Mouse (Mus musculus) gastrocnemius, postnatal 36 days (tissue): ENCODE results near the gene Lgalsl. TPM values are rescaled to one million over a fixed set of nuclear protein-coding genes. Genes with fewer than 3 reads are reported as not detected.

Experiments
- DNase-seq, 2 experiments: peaks; one replicate each; pipeline ENCODE4 v3.0.0; 2022
- intact Hi-C: fragments of 180-260 bp; cut with DNase I; formaldehyde crosslinking; loops from one replicate; pipeline ENCODE4 v1.15.1; 2025
- total RNA-seq, 2 experiments: library from RNA; stranded (reverse); gene quantifications; 2 replicates each; pipeline ENCODE4 v1.2.3; 2021

Lgalsl gene
- total RNA-seq, 2 experiments from 2014 or later: 67.3 to 74.4 TPM

GRCm38 (mm10) chr11:20829993-20830685 is 717 bp downstream of the Lgalsl start:
- intact Hi-C loops: no loop called here
- peak in 1 of 2 experiments; percentile 21 for DNase-seq

GRCm38 (mm10) chr11:20829056-20829686 is 1.7 kb downstream of the Lgalsl start:
- intact Hi-C loops: no loop called here
- no peak for DNase-seq

GRCm38 (mm10) chr11:20823961-20824360 is 6.9 kb downstream of the Lgalsl start:
- intact Hi-C loops: no loop called here
- no peak for DNase-seq

GRCm38 (mm10) chr11:20823301-20823700 is 7.6 kb downstream of the Lgalsl start:
- DNase-seq: no peak
- intact Hi-C loops: no loop called here

GRCm38 (mm10) chr11:20821351-20821750 is 9.5 kb downstream of the Lgalsl start:
- intact Hi-C loops: no loop called here
- DNase-seq: no peak

GRCm38 (mm10) chr11:20813901-20814523 is 16.8 kb downstream of the Lgalsl start:
- no peak for DNase-seq
- intact Hi-C loops: no loop called here

- intact Hi-C loops: no loop called here
- DNase-seq: no peak
These were observed 18.5 kb downstream of the Lgalsl start for GRCm38 (mm10) chr11:20812153-20812887.

- no peak for DNase-seq
- intact Hi-C loops: no loop called here
These were observed 24.2 kb downstream of the Lgalsl start for GRCm38 (mm10) chr11:20806659-20807058.

GRCm38 (mm10) chr11:20805604-20806249 is 25.1 kb downstream of the Lgalsl start:
- no peak for DNase-seq
- intact Hi-C loops: no loop called here

- intact Hi-C loops: no loop called here
- no peak for DNase-seq
These were observed 26.4 kb downstream of the Lgalsl start for GRCm38 (mm10) chr11:20804416-20804815.

- intact Hi-C loops: no loop called here
- DNase-seq: no peak
These were observed 30.4 kb downstream of the Lgalsl start for GRCm38 (mm10) chr11:20800277-20801092.

- intact Hi-C loops: loop anchor here (5.0 kb wide), 1 partner anchor 94 kb away; no protein-coding TSS in a partner anchor
- no peak for DNase-seq
These were observed 33.0 kb downstream of the Lgalsl start for GRCm38 (mm10) chr11:20797841-20798240.

GRCm38 (mm10) chr11:20795466-20795865 is 35.4 kb downstream of the Lgalsl start:
- intact Hi-C loops: loop anchor here (5.0 kb wide), 1 partner anchor 97 kb away; no protein-coding TSS in a partner anchor
- DNase-seq: no peak

GRCm38 (mm10) chr11:20794913-20795254 is 36.0 kb downstream of the Lgalsl start:
- DNase-seq: no peak
- intact Hi-C loops: loop anchor here (1.0 to 5.0 kb wide), 4 partner anchors 97 to 662 kb away; no protein-coding TSS in a partner anchor

- peak; percentile 70 to 79 for DNase-seq
- intact Hi-C loops: loop anchor here (1.0 to 5.0 kb wide), 3 partner anchors 120 to 663 kb away; no protein-coding TSS in a partner anchor
These were observed 36.5 kb downstream of the Lgalsl start for GRCm38 (mm10) chr11:20794196-20794912.

- no peak for DNase-seq
- intact Hi-C loops: loop anchor here (1.0 to 5.0 kb wide), 3 partner anchors 121 to 664 kb away; no protein-coding TSS in a partner anchor
These were observed 37.2 kb downstream of the Lgalsl start for GRCm38 (mm10) chr11:20793676-20794075.

GRCm38 (mm10) chr11:20792667-20793066 is 38.2 kb downstream of the Lgalsl start:
- DNase-seq: no peak
- intact Hi-C loops: loop anchor here (5.0 kb wide), 2 partner anchors 385 to 665 kb away; no protein-coding TSS in a partner anchor

GRCm38 (mm10) chr11:20791334-20791733 is 39.5 kb downstream of the Lgalsl start:
- intact Hi-C loops: loop anchor here (5.0 kb wide), 2 partner anchors 386 to 666 kb away; no protein-coding TSS in a partner anchor
- no peak for DNase-seq

GRCm38 (mm10) chr11:20789015-20789414 is 41.8 kb downstream of the Lgalsl start:
- intact Hi-C loops: no loop called here
- DNase-seq: no peak
